Mouse (Mus musculus) kidney, adult 18-20 months (tissue): ENCODE measurements around the gene Ildr1.

Source experiments
- DNase-seq: peaks from one replicate; pipeline ENCODE4 v3.0.0; 2021

The Ildr1 gene

GRCm38 (mm10) chr16:36707702-36708423, 14.1 kb downstream of the Ildr1 start:
- peak; percentile 56 for DNase-seq

- DNase-seq: no peak
These were observed 15.0 kb downstream of the Ildr1 start for GRCm38 (mm10) chr16:36708751-36709150.

- no peak for DNase-seq
These were observed 15.6 kb downstream of the Ildr1 start for GRCm38 (mm10) chr16:36709405-36709804.

- no peak for DNase-seq
These were observed 17.0 kb downstream of the Ildr1 start for GRCm38 (mm10) chr16:36710794-36711193.

GRCm38 (mm10) chr16:36711760-36712159, 18.0 kb downstream of the Ildr1 start:
- no peak for DNase-seq

GRCm38 (mm10) chr16:36717481-36717880, 23.7 kb downstream of the Ildr1 start:
- DNase-seq: no peak

GRCm38 (mm10) chr16:36718637-36719036, 24.9 kb downstream of the Ildr1 start:
- DNase-seq: no peak

GRCm38 (mm10) chr16:36720194-36721055, 26.6 kb downstream of the Ildr1 start:
- no peak for DNase-seq

- no peak for DNase-seq
These were observed 29.0 kb downstream of the Ildr1 start for GRCm38 (mm10) chr16:36722739-36723138.

GRCm38 (mm10) chr16:36723880-36724443, 30.2 kb downstream of the Ildr1 start:
- no peak for DNase-seq

GRCm38 (mm10) chr16:36728959-36729358, 35.2 kb downstream of the Ildr1 start:
- DNase-seq: no peak

- no peak for DNase-seq
These were observed 38.8 kb downstream of the Ildr1 start for GRCm38 (mm10) chr16:36732572-36732971.

GRCm38 (mm10) chr16:36733827-36734226, 40.0 kb downstream of the Ildr1 start:
- no peak for DNase-seq

- DNase-seq: peak; percentile 46
These were observed 41.6 kb downstream of the Ildr1 start for GRCm38 (mm10) chr16:36735421-36735820.

- no peak for DNase-seq
These were observed 45.7 kb downstream of the Ildr1 start for GRCm38 (mm10) chr16:36739404-36739930.

GRCm38 (mm10) chr16:36743580-36743979, 49.8 kb downstream of the Ildr1 start:
- DNase-seq: no peak

GRCm38 (mm10) chr16:36747068-36747467, 53.3 kb downstream of the Ildr1 start:
- DNase-seq: no peak

GRCm38 (mm10) chr16:36747767-36748166, 54.0 kb downstream of the Ildr1 start:
- DNase-seq: no peak

- no peak for DNase-seq
These were observed 58.2 kb downstream of the Ildr1 start for GRCm38 (mm10) chr16:36751979-36752378.

- no peak for DNase-seq
These were observed 76.5 kb downstream of the Ildr1 start for GRCm38 (mm10) chr16:36770191-36770771.

GRCm38 (mm10) chr16:36770830-36771229, 77.1 kb downstream of the Ildr1 start:
- DNase-seq: no peak

- DNase-seq: no peak
These were observed 77.5 kb downstream of the Ildr1 start for GRCm38 (mm10) chr16:36771244-36771643.

- DNase-seq: no peak
These were observed 77.9 kb downstream of the Ildr1 start for GRCm38 (mm10) chr16:36771703-36772102.
